Mouse (Mus musculus) cerebellum, adult 2 months (tissue): Measurements from ENCODE around the gene Olfr1297.

ENCODE experiments used
- CTCF ChIP-seq: fragments of 200-500 bp; IDR thresholded peaks from 2 replicates; pipeline ENCODE4 v1.5.1; 2011; ENCODE audit warnings: low read depth, mild to moderate bottlenecking, control low read depth, low read length, moderate library complexity, borderline replicate concordance; ENCODE audit not compliant: insufficient read depth
- POLR2A ChIP-seq: fragments of 200-500 bp; IDR thresholded peaks from 2 replicates; pipeline ENCODE4 v1.6.1; 2011; ENCODE audit warnings: low read length, control low read depth, borderline replicate concordance; ENCODE audit not compliant: insufficient read depth

GRCm38 (mm10) chr2:111661119-111661518 lies 34.8 kb upstream of the Olfr1297 start, which contains the start of gene Olfr1299:
- no peak for TF ChIP-seq CTCF
- TF ChIP-seq POLR2A = no peak
